Mouse (Mus musculus) adrenal gland, adult 8-10 months (tissue): ENCODE data around the gene 4930467E23Rik. TPM values are rescaled to one million over a fixed set of nuclear protein-coding genes. Genes with fewer than 3 reads are reported as not detected.
"Not testable (repeated sequence)": the region's sequence is repeated elsewhere in the genome, so short reads cannot be mapped to it uniquely, and the experiment has no call there.

Experiments used
- DNase-seq: peaks from one replicate; pipeline ENCODE4 v3.0.0; 2022
- total RNA-seq, 4 experiments: library from RNA; stranded (reverse); gene quantifications; 2 replicates each; pipeline ENCODE4 v1.2.4; 2022

Gene 4930467E23Rik
- total RNA-seq, 4 experiments from 2014 or later: 0.46 to 2.2 TPM; not detected in 2

DNA sequence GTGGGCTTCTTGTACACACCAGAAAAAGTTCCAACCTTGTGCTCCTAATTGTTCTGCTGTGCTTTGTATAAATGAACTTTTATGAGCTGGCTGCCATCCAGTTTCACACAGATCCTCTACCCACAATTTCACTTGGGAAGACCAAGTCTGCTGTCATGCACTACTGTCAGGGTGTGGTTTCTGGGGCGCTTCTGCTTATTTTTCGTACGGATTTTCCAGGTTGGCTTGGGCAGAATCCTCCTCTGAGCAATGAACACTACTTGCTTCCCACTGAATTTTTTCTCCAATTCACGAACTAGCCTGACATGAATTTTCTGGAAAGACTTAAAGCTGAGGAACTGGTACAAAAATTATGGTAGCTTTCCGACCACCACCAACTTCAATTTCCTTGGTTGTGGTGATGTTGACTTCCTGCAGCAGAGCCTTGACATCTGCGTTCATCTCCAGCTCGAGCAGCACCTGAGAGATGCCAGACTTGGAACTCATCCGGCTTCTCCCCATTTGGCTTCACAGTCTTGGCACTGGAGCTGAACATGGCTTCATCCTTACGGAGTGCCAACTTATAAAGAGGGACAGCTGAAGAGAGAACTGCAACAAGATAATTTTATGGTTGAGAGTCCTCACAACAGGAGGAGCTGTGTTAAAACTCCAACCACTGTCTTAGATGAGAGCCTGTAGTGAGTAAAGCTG, 18.1 kb upstream of the 4930467E23Rik start:
- not testable (repeated sequence) for DNase-seq

GRCm38 (mm10) chr8:19712227-19712750, 17.1 kb upstream of the 4930467E23Rik start:
- not testable (repeated sequence) for DNase-seq

DNA sequence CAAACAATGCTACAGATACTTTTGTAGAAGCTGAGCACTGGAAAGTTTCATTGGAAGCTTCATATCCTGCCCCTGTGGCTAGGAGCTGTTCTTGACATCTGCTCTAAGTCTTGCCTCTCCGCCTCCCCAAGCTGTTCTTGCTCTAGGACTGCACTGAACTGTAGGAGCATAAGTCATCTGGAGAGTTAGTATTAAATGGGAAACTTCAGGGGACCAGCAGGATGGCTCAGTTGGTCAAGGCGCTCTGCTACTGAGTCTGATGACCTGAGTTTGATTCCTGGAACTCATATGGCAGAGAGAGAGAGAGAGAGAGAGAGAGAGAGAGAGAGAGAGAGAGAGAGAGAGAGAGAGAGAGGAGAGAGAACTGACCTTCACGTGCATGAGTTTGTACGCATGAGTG, 16.6 kb upstream of the 4930467E23Rik start:
- DNase-seq: not testable (repeated sequence)

- not testable (repeated sequence) for DNase-seq
Measured at GRCm38 (mm10) chr8:19713232-19713834, 16.0 kb upstream of the 4930467E23Rik start.

DNA sequence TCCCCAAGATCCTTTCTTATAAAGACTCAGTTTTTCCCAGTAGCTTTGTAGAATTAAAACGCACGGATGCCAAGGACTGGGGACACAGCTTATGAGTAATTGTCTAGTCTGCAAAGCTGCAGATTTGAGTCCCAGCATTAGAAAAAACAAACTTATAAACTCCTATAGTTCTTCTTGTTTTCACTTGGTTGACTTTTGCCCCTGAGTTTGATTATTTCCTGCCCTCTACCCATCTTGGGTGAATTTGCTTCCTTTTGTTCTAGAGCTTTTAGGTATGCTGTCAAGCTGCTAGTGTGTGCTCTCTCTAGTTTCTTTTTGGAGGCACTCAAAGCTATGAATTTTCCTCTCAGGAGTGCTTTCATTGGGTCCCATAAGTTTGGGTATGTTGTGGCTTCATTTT, 14.9 kb upstream of the 4930467E23Rik start:
- DNase-seq: not testable (repeated sequence)

- not testable (repeated sequence) for DNase-seq
Measured at GRCm38 (mm10) chr8:19715266-19715665, 14.1 kb upstream of the 4930467E23Rik start.

DNA sequence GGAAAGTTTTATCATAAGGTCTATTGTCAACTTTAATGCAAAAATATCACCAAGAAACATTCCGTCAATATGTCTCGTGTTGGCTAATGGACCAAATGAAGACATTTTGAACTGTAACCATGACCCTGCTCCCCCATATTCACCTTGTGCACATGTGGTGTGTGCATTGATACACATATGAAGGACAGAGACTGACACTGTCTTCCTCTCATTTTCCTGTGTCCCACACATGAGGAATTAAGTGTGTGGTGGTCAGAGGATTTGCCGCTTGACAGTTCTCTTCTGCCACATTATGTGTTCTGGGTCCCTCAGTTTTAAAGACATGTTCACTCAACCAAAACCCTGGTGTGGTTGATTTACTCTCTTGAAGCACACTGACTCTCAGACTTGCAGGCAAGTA, 11.5 kb upstream of the 4930467E23Rik start:
- not testable (repeated sequence) for DNase-seq

- DNase-seq: not testable (repeated sequence)
Measured at GRCm38 (mm10) chr8:19719513-19719912, 9.9 kb upstream of the 4930467E23Rik start.

- DNase-seq: not testable (repeated sequence)
Measured at GRCm38 (mm10) chr8:19724871-19725270, 4.5 kb upstream of the 4930467E23Rik start.

- DNase-seq: not testable (repeated sequence)
Measured at GRCm38 (mm10) chr8:19751773-19752172, 22.4 kb downstream of the 4930467E23Rik start.

DNA sequence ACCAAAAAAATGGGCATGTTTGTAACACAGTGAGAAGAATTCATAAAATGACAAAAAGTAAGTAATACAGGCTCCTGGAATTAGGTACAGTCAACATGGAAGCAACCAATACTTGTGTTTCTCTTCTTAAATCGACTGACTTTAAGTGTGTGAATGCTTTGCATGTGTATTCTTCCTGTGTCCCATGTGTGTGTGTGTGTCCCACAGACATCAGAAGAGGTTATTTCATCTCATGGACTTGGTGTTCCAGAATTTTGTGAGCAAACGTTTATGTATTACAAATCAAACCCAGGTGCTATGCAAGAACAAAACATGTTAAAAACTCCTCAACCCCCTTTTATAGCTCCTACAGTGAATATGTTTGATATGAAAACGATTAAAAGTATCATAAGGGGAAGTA, 24.8 kb downstream of the 4930467E23Rik start:
- DNase-seq: not testable (repeated sequence)

GRCm38 (mm10) chr8:19754961-19755360, 25.6 kb downstream of the 4930467E23Rik start:
- DNase-seq: not testable (repeated sequence)

DNA sequence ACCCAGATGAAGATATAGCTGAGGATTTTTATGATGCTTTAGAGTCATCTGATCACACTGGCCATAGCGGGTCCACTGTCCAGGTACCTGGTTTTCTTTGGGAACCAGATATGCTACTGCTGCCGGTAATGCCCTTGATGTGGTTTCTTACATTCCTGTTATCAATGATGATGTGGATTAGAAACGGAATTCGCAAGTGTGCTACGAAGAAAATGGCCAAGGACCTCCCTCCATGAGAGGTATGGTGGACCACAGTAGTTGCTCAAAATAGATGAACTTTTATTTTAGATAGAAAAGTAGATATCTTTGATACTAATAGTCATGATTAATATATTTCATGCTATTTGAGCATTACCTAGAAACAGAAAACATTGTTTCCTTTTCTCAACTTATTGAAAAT, 32.3 kb downstream of the 4930467E23Rik start:
- DNase-seq: not testable (repeated sequence)

DNA sequence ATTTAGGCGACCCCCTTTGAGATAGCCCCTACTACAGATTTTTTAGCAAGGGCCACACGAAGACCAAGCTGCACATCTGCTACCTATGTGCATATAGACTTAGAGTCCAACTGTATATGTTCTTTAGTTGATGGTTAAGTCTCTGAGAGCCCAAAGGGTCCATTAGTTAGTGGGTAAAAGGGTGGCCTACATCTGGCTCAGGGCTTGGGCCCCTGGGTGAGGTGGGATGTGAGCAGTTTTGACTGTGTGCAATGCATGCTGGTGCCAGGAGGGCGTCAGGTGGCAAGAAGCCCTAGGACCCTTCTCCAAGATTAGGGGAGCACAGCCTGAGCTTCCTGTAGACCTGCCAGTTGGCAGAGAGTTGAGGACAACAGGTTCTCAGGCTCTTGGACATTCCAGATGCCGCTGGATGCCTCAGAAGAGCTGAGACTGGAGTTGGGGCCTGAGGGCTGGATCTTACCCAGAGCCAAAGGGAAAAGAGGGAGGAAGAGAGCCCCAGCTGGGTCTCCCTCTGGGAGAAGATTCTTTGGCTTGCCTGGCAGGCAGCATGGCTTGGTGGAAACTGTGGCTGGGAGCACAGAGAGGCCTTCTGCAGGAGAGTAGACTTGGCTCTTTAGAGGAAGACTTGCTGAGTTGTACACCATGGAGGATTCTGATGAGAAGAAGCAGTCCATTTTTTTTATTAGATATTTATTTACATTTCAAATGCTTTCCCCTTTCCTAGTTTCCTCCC, 33.6 kb downstream of the 4930467E23Rik start:
- DNase-seq: not testable (repeated sequence)

- not testable (repeated sequence) for DNase-seq
Measured at GRCm38 (mm10) chr8:19765531-19765930, 36.2 kb downstream of the 4930467E23Rik start.

DNA sequence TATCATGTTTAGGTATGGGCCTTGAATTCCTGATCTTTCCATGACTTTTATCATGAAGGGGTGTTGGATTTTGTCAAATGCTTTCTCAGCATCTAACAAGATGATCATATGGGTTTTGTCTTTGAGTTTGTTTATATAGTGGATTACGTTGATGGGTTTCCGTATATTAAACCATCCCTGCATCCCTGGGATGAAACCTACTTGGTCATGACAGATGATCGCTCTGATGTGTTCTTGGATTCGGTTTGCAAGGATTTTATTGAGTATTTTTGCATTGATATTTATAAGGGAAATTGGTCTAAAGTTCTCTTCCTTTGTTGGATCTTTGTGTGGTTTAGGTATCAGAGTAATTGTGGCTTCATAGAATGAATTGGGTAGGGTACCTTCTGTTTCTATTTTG, 44.1 kb downstream of the 4930467E23Rik start:
- DNase-seq: not testable (repeated sequence)

- not testable (repeated sequence) for DNase-seq
Measured at GRCm38 (mm10) chr8:19776311-19776710, 46.9 kb downstream of the 4930467E23Rik start.

DNA sequence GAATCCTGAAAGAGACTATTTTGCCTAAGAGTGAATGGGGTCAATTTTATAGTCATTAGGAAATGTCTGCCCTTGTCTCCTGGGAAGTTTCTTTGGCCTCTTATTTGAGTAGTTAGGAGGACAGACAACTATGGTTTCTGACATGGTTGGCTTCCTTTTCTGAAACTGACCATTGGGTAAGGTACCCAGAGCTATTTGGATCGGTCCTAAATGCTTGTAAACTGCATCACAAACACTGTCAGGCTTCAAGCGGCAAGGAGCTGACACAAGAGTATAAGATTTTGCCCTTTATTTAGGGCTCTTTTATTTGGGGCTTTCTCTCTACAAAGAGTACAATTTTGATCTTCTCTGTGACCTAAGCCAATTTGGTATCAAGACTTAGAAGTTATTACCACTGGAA, 48.1 kb downstream of the 4930467E23Rik start:
- not testable (repeated sequence) for DNase-seq

DNA sequence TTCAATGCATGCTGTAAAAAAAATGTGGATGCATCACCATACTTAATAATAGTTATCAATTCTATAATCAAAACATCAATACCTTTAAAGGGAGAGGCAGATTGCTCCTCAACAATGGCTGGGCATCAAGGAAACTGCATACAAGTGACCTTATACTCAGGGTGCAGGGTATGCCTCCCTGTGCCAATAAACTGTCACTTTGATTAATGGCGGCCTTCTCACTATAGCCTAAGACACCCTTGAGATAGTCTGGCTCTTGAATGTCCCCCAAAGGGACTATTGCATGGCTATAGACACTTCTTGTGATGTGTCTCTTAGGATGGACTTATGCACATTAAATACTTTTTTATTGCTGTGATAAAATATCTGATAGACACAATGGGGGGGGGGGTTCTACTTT, 48.8 kb downstream of the 4930467E23Rik start:
- DNase-seq: peak; percentile 54

- not testable (repeated sequence) for DNase-seq
Measured at GRCm38 (mm10) chr8:19778891-19779290, 49.5 kb downstream of the 4930467E23Rik start.

DNA sequence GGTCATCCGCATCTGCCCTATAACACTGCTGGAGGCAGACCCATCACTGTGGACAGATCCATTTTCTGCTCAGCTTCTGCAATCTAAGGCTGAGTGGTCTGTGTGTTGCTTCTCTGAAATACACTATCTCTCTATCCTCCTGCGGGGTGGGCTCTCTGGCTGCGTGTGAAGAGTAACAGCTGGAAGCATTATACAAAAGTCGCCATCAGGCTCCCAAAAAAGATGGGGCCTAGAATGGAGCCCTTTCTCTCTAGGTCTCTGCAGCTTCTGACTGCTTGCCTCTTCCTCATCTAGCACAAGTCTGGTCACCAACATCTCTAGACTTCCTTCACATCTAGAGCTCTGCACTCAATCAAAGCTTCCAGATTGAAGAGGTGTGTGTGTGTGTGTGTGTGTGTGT, 50.8 kb downstream of the 4930467E23Rik start:
- not testable (repeated sequence) for DNase-seq

- DNase-seq: not testable (repeated sequence)
Measured at GRCm38 (mm10) chr8:19780658-19781057, 51.3 kb downstream of the 4930467E23Rik start.
